Mouse (Mus musculus) CH12.LX (cell line): Measurements from ENCODE around the gene Cxadr. TPM values are rescaled to one million over a fixed set of nuclear protein-coding genes. Genes with fewer than 3 reads are reported as not detected.

Experiments
- DNase-seq: peaks from one replicate; pipeline ENCODE4 v3.0.0-alpha.2; 2013; ENCODE audit errors: extremely low read depth
- H3K27ac ChIP-seq: 2 replicates; pipeline ENCODE4 v1.5.1; 2012; ENCODE audit warnings: low read depth, mild to moderate bottlenecking, control low read depth, moderate library complexity; ENCODE audit not compliant: insufficient read depth
- H3K27me3 ChIP-seq: replicated peaks from 2 replicates; pipeline ENCODE3; 2012; ENCODE audit warnings: inconsistent platforms
- H3K36me3 ChIP-seq, 2 experiments: replicated peaks in 1 of 2; 2 replicates each; pipeline versions ENCODE3 to v1.6.1; 2012; ENCODE audit warnings: inconsistent platforms in 1 of 2, low read length in 1 of 2, mild to moderate bottlenecking in 1 of 2, mixed read lengths in 1 of 2, moderate library complexity in 1 of 2; ENCODE audit not compliant: control insufficient read depth in 1 of 2, insufficient read depth in 1 of 2
- H3K4me1 ChIP-seq, 2 experiments: 2 replicates each; pipeline ENCODE4 v1.6.1; 2012; ENCODE audit warnings: inconsistent platforms in 1 of 2, moderate library complexity in 1 of 2; ENCODE audit not compliant: insufficient read depth in 2 of 2, control insufficient read depth in 1 of 2
- H3K4me2 ChIP-seq: 2 replicates; pipeline ENCODE4 v1.6.1; 2012; ENCODE audit warnings: low read depth, mild to moderate bottlenecking, control low read depth; ENCODE audit not compliant: poor library complexity, insufficient read depth, severe bottlenecking
- H3K4me3 ChIP-seq, 3 experiments: fragments of 150-350 bp in 1 of 3; sonication (generic) in 1 of 3; replicated peaks in 1 of 3; 2 replicates each; pipeline versions ENCODE3 to v1.5.1; 2011 to 2012; ENCODE audit warnings: low read depth in 2 of 3, low read length in 2 of 3, mild to moderate bottlenecking in 2 of 3, moderate library complexity in 2 of 3, control low read depth in 1 of 3, improper control_type of control experiment in 1 of 3, inconsistent platforms in 1 of 3, mixed read lengths in 1 of 3; ENCODE audit not compliant: poor library complexity in 1 of 3
- H3K79me2 ChIP-seq: replicated peaks from 2 replicates; pipeline ENCODE4 v1.6.1; 2012; ENCODE audit warnings: mild to moderate bottlenecking, moderate library complexity; ENCODE audit not compliant: control insufficient read depth, poor library complexity, insufficient read depth, severe bottlenecking; ENCODE audit errors: extremely low read depth
- H3K9ac ChIP-seq: 2 replicates; pipeline ENCODE4 v1.6.1; 2012; ENCODE audit warnings: low read depth, mild to moderate bottlenecking, control low read depth, moderate library complexity; ENCODE audit not compliant: insufficient read depth
- H3K9me3 ChIP-seq: replicated peaks from 2 replicates; pipeline ENCODE3; 2012; ENCODE audit warnings: low read length, inconsistent platforms, mixed read lengths
- BHLHE40 ChIP-seq: IDR thresholded peaks from 2 replicates; pipeline ENCODE4 v1.6.1; 2011; ENCODE audit warnings: mild to moderate bottlenecking, low read depth, low read length, improper control_type of control experiment
- CHD1 ChIP-seq: IDR thresholded peaks from 2 replicates; pipeline ENCODE4 v1.6.1; 2012; ENCODE audit warnings: low read depth, low read length, improper control_type of control experiment, inconsistent platforms
- GABPA ChIP-seq: IDR thresholded peaks from 2 replicates; pipeline ENCODE4 v1.6.1; 2012; ENCODE audit warnings: low read depth, low read length, improper control_type of control experiment, inconsistent platforms; ENCODE audit not compliant: insufficient replicate concordance
- JUND ChIP-seq: conservative IDR thresholded peaks from 2 replicates; pipeline ENCODE4 v1.6.1; 2011; ENCODE audit warnings: low read depth, low read length, improper control_type of control experiment
- KAT2A ChIP-seq: IDR thresholded peaks from 2 replicates; pipeline ENCODE4 v1.6.1; 2012; ENCODE audit warnings: low read length, improper control_type of control experiment, inconsistent platforms; ENCODE audit not compliant: insufficient replicate concordance
- MAFK ChIP-seq: IDR thresholded peaks from 2 replicates; pipeline ENCODE4 v1.6.1; 2011; ENCODE audit warnings: low read length, improper control_type of control experiment; ENCODE audit not compliant: insufficient replicate concordance
- MAX ChIP-seq: IDR thresholded peaks from 2 replicates; pipeline ENCODE4 v1.6.1; 2011; ENCODE audit warnings: low read length, improper control_type of control experiment
- PAX5 ChIP-seq: IDR thresholded peaks from 2 replicates; pipeline ENCODE4 v1.6.1; 2012; ENCODE audit warnings: low read length, inconsistent platforms, mixed read lengths
- RAD21 ChIP-seq: IDR thresholded peaks from 2 replicates; pipeline ENCODE4 v1.6.1; 2011; ENCODE audit warnings: low read depth, mild to moderate bottlenecking, low read length, improper control_type of control experiment, moderate library complexity
- SIN3A ChIP-seq: IDR thresholded peaks from 2 replicates; pipeline ENCODE4 v1.6.1; 2012; ENCODE audit warnings: low read length, improper control_type of control experiment, inconsistent platforms
- USF2 ChIP-seq: conservative IDR thresholded peaks from 2 replicates; pipeline ENCODE4 v1.6.1; 2011; ENCODE audit warnings: low read depth, low read length, improper control_type of control experiment
- ZC3H11A ChIP-seq: IDR thresholded peaks from 2 replicates; pipeline ENCODE4 v1.6.1; 2012; ENCODE audit warnings: low read depth, mild to moderate bottlenecking, inconsistent platforms, low read length, improper control_type of control experiment
- ZKSCAN1 ChIP-seq: IDR thresholded peaks from 2 replicates; pipeline ENCODE4 v1.6.1; 2012; ENCODE audit warnings: low read depth, inconsistent platforms, low read length, improper control_type of control experiment, borderline replicate concordance
- ZNF384 ChIP-seq: IDR thresholded peaks from 2 replicates; pipeline ENCODE4 v1.6.1; 2012; ENCODE audit warnings: low read depth, low read length, improper control_type of control experiment, inconsistent platforms
- dilution Hi-C: fragments of 300-500 bp; cut with MboI; formaldehyde crosslinking; loops from 2 replicates; pipeline ENCODE4 v1.14.3; 2020; ENCODE audit warnings: low sequenced_read_pairs; ENCODE audit not compliant: extremely low pct_unique_long_range_greater_than_20kb, extremely low pct_ligation_motif_present
- in situ Hi-C: fragments of 300-500 bp; cut with MboI; formaldehyde crosslinking; loops from 3 replicates; pipeline ENCODE4 v1.14.3; 2019; ENCODE audit warnings: low sequenced_read_pairs, low pct_ligation_motif_present, low pct_unique_long_range_greater_than_20kb, mixed read lengths
- polyA plus RNA-seq: library from polyadenylated mRNA; unstranded; fragments of >175 nt; gene quantifications from 2 replicates; pipeline ENCODE4 v1.2.1, GENCODE M21; 2012; ENCODE audit warnings: low read depth; ENCODE audit not compliant: insufficient read length
- total RNA-seq, 2 experiments: library from RNA; depleted of rRNA; stranded (reverse); fragments of 300-350 nt in 1 of 2; fragments of >200 nt in 1 of 2; gene quantifications; 2 replicates each; pipeline ENCODE4 v1.2.3; 2012 to 2014

Gene Cxadr
- total RNA-seq (2012; rRNA removed) (0.08 TPM in 1 of 2 replicates, not detected in the other), total RNA-seq (2014; rRNA removed) (not detected in 2 replicates), polyA plus RNA-seq (0.45 and 0.76 TPM in 2 replicates)

DNA sequence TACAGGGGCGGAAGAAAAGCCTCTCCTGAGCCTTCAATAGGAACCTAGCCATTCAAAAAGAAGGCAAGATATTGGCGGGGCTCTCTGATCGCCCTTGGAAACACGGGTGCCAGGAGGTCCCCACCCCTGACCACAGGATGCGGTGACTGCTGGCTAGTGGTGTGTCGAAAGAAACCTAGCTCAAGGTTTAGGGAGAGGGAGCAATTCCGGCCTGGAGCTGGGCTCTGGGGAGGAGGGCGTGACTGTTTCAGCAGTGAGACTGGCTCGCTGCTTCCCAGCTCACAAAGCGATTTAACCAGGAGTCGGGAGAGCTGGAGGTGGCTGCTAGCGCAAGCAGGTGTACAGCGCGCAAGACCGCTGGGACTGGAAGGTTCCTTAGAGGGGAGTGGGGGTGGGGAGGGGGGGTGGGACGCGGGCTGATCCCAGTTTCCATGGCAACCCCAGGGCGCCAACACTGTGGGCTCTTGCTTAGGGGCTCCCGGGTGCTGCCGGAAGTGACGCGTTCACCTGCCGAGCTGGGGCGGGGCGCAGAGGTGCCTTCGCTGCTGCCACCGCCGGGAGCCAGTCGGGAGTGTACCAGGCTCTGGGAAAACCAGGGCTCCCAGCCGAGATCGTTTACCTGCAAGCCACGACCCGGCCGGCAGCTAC is at the start of gene Cxadr:
TSS of gene Cxadr (plus strand) at position 307 of the 648 bp plus-strand sequence.
- no peak within 1 kb of the TSS for H3K4me2 ChIP-seq
- dilution Hi-C loops: no loop called here

DNA sequence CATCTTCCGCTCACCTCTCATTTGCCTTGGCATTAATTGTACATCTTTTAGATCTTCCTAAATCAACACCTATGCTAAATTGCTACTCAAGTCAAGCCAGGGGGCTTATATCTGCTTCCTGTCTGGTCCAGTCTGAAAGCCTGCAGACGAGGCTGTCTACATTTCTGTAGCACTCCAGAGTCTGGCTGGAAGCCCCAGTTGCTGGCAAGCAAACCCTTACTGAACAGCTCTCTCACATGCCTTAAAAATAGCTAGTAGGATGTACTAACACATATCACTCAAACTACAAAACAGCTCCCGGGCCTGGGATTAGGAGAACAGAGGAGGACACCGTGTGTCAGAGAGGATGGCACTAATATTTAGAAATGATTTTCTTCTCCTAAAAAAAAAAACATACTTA is 42.3 kb upstream of the Cxadr start:
- no peak overlapping the region for H3K4me3 ChIP-seq
- peaks cover 5% of the 10 kb centered on the region for H3K9me3 ChIP-seq
- no peak overlapping the region for H3K27ac ChIP-seq
- dilution Hi-C loops (no loop called here), in situ Hi-C loops (no loop called here)
- no peaks in the 10 kb centered on the region for H3K36me3 ChIP-seq
- H3K9ac ChIP-seq: no peak overlapping the region
- no peaks in the 10 kb centered on the region for H3K4me1 ChIP-seq
- TF ChIP-seq ZKSCAN1 (no peak), MAX (no peak), CHD1 (no peak)
- no peaks in the 10 kb centered on the region for H3K79me2 ChIP-seq
- no peak for DNase-seq
- no peaks in the 10 kb centered on the region for H3K27me3 ChIP-seq
- no peak overlapping the region for H3K4me2 ChIP-seq

More for the DNA sequence above, at the start of gene Cxadr:
- H3K9me3 ChIP-seq: peaks cover 9% of the 10 kb centered on the region
- in situ Hi-C loops: no loop called here
- no peak for TF ChIP-seq PAX5
- TF ChIP-seq USF2: no peak
- no peak for TF ChIP-seq SIN3A
- TF ChIP-seq BHLHE40: no peak
- no peak for TF ChIP-seq JUND
- TF ChIP-seq MAFK: no peak
- TF ChIP-seq KAT2A: no peak
- TF ChIP-seq GABPA: no peak
- TF ChIP-seq ZNF384: no peak
- no peak for TF ChIP-seq RAD21
- TF ChIP-seq ZC3H11A: no peak
- no peaks in the 10 kb centered on the region for H3K36me3 ChIP-seq
- no peak within 1 kb of the TSS for H3K27ac ChIP-seq
- H3K79me2 ChIP-seq: no peaks in the 10 kb centered on the region
- H3K27me3 ChIP-seq: no peaks in the 10 kb centered on the region
- no peak within 1 kb of the TSS for H3K4me3 ChIP-seq
- no peaks in the 10 kb centered on the region for H3K4me1 ChIP-seq
- H3K9ac ChIP-seq: no peak within 1 kb of the TSS
- DNase-seq: no peak
